Mouse (Mus musculus) hindbrain, postnatal 0 days (tissue): Measurements from ENCODE around the gene Pds5b. TPM values are rescaled to one million over a fixed set of nuclear protein-coding genes. Genes with fewer than 3 reads are reported as not detected.

Source experiments
- ATAC-seq: fragments of 200-750 bp; cut with Nextera tagmentation; 2 replicates; pipeline ENCODE4 v1.8.0; 2017; ENCODE audit warnings: mild to moderate bottlenecking, moderate TSS enrichment, moderate library complexity
- DNase-seq: peaks from one replicate; pipeline ENCODE4 v3.0.0-alpha.2; 2015; ENCODE audit warnings: low spot score
- H3K27ac ChIP-seq: fragments of 300-500 bp; sonication (generic); 2 replicates; pipeline ENCODE4 v1.5.1; 2014; ENCODE audit warnings: mild to moderate bottlenecking
- H3K27me3 ChIP-seq: fragments of 300-500 bp; sonication (generic); 2 replicates; pipeline ENCODE4 v1.6.1; 2014; ENCODE audit warnings: low read length, mixed read lengths; ENCODE audit not compliant: insufficient read depth
- H3K36me3 ChIP-seq: fragments of 300-500 bp; sonication (generic); 2 replicates; pipeline ENCODE4 v1.6.1; 2014; ENCODE audit warnings: low read length, mixed read lengths; ENCODE audit not compliant: insufficient read depth
- H3K4me1 ChIP-seq: fragments of 300-500 bp; sonication (generic); 2 replicates; pipeline ENCODE4 v1.6.1; 2014; ENCODE audit warnings: antibody characterized with exemption, low read length, mixed read lengths; ENCODE audit not compliant: insufficient read depth
- H3K4me2 ChIP-seq: fragments of 300-500 bp; sonication (generic); 2 replicates; pipeline ENCODE4 v1.6.1; 2014; ENCODE audit warnings: low read depth, mild to moderate bottlenecking, low read length, moderate library complexity, mixed read lengths
- H3K4me3 ChIP-seq: fragments of 300-500 bp; sonication (generic); 2 replicates; pipeline ENCODE4 v1.5.1; 2014; ENCODE audit warnings: low read length
- H3K9ac ChIP-seq: fragments of 300-500 bp; sonication (generic); replicated peaks from 2 replicates; pipeline ENCODE4 v1.6.1; 2014; ENCODE audit warnings: mild to moderate bottlenecking, low read length, moderate library complexity, mixed read lengths
- H3K9me3 ChIP-seq: fragments of 300-500 bp; sonication (generic); 2 replicates; pipeline ENCODE4 v1.6.1; 2016; ENCODE audit warnings: low read length, mixed read lengths
- CTCF ChIP-seq: IDR thresholded peaks from 2 replicates; pipeline ENCODE4 v1.5.1; 2016; ENCODE audit warnings: antibody characterized with exemption, control low read depth, low read depth
- WGBS: fragments of 180-500 bp; shearing (Covaris S2); extraction: QIAGEN DNeasy Blood & Tissue Kit; methylation state at CpG from one replicate; pipeline ENCODE4 v1.1.7; 2014; 5-methylcytosine and 5-hydroxymethylcytosine counted together
- polyA plus RNA-seq: library from polyadenylated mRNA; unstranded; fragments of >200 nt; fragmentation: Nextera tagmentation; extraction: Ambion mirVana; gene quantifications from 2 replicates; pipeline ENCODE4 v1.2.1, GENCODE M21; 2015
- total RNA-seq: library from RNA; depleted of rRNA; stranded (reverse); fragments of >200 nt; gene quantifications from 2 replicates; pipeline ENCODE4 v1.2.3, GENCODE M21; 2014

The Pds5b gene
- total and polyA plus RNA-seq, 2 experiments from 2014 or later: 19.4 to 38.5 TPM

- H3K27ac ChIP-seq: no peak overlapping the region
- H3K36me3 ChIP-seq: no peaks in the 10 kb centered on the region; the same call in 1 of the 2 replicates
- H3K4me3 ChIP-seq: no peak overlapping the region
- WGBS: 83% methylated on average over 7 of the region's 7 CpGs
- H3K9ac ChIP-seq: no peak overlapping the region
- no peaks in the 10 kb centered on the region for H3K27me3 ChIP-seq
- no peak overlapping the region for H3K4me2 ChIP-seq
- ATAC-seq (no peak), DNase-seq (no peak)
- no peaks in the 10 kb centered on the region for H3K4me1 ChIP-seq
- H3K9me3 ChIP-seq: no peaks in the 10 kb centered on the region
- no peak for TF ChIP-seq CTCF
Observed at GRCm38 (mm10) chr5:150739311-150739710, 65.8 kb downstream of the Pds5b start.

GRCm38 (mm10) chr5:150740597-150740996 lies 67.1 kb downstream of the Pds5b start:
- Histone ChIP-seq H3K9me3 (no peaks in the 10 kb centered on the region), H3K27me3 (no peaks in the 10 kb centered on the region), H3K4me3 (no peak overlapping the region), H3K4me1 (no peaks in the 10 kb centered on the region), H3K9ac (no peak overlapping the region), H3K27ac (no peak overlapping the region), H3K4me2 (no peak overlapping the region), H3K36me3 (peaks cover under 1% of the 10 kb centered on the region; the same call in 1 of the 2 replicates)
- TF ChIP-seq CTCF: no peak
- no peak for DNase-seq
- ATAC-seq: no peak
- 44% methylated on average over 1 of the region's 2 CpGs for WGBS

GRCm38 (mm10) chr5:150756623-150757022 lies 83.1 kb downstream of the Pds5b start:
- Histone ChIP-seq H3K27ac (no peak overlapping the region), H3K4me2 (no peak overlapping the region), H3K9ac (no peak overlapping the region), H3K9me3 (no peaks in the 10 kb centered on the region), H3K4me1 (no peaks in the 10 kb centered on the region), H3K36me3 (peaks cover 7% of the 10 kb centered on the region; the same call in 1 of the 2 replicates), H3K4me3 (no peak overlapping the region), H3K27me3 (no peaks in the 10 kb centered on the region)
- no peak for ATAC-seq
- WGBS: 94% methylated on average over 5 of the region's 5 CpGs
- DNase-seq: no peak
- TF ChIP-seq CTCF: no peak

DNA sequence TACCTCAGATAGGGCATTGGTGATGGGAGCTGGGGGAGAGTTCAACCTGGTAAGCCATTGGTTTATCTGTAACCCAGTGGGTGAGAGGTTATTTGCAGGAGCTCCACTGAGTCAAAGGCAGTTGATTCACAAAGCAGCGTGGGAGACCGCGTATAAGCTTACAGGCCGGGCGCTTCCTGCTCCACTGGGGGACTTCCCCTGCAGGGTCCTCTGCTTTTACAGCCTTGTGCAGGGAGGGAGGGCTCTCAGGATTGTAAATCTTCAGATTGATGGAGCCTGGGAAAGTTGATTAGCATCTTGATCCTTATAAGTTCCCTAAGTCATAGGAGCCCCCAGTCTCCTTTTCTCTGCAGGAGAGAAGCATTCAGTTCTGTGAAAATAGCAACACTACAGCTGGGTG lies 98.9 kb downstream of the Pds5b start:
- Histone ChIP-seq H3K9ac (no peak overlapping the region), H3K27ac (no peak overlapping the region), H3K4me3 (no peak overlapping the region), H3K36me3 (peaks cover 4% of the 10 kb centered on the region; the same call in 1 of the 2 replicates), H3K9me3 (no peaks in the 10 kb centered on the region), H3K4me1 (no peaks in the 10 kb centered on the region), H3K4me2 (no peak overlapping the region), H3K27me3 (no peaks in the 10 kb centered on the region)
- no peak for ATAC-seq
- no peak for DNase-seq
- WGBS: 42% methylated on average over 5 of the region's 5 CpGs
- no peak for TF ChIP-seq CTCF

DNA sequence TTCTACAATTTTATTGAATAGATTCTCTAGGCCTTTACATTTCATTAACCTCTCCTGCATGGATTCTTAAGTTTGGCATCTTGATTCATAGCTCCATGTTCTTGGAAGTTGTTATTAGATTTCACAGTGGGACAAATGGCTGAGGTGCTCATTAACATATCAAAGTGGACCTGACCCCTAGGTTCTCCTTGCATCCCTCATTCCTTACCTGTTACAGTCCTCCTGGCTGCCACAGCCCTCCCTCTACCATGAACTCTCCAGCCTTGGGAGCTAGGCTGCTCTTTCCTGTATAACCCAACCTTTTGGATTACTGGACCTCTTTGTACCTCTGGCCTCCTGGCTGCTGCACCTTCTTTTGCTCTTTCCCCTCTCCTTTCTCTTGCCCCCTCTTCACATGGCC lies 99.5 kb downstream of the Pds5b start:
- H3K27ac ChIP-seq: no peak overlapping the region
- no peaks in the 10 kb centered on the region for H3K9me3 ChIP-seq
- no peak overlapping the region for H3K4me3 ChIP-seq
- no peak overlapping the region for H3K9ac ChIP-seq
- H3K27me3 ChIP-seq: no peaks in the 10 kb centered on the region
- no peaks in the 10 kb centered on the region for H3K4me1 ChIP-seq
- peaks cover 6% of the 10 kb centered on the region for H3K36me3 ChIP-seq
- no peak overlapping the region for H3K4me2 ChIP-seq
- ATAC-seq (no peak), DNase-seq (no peak)
- TF ChIP-seq CTCF: no peak

- ATAC-seq (no peak), DNase-seq (no peak)
- WGBS: 88% methylated on average over 4 of the region's 4 CpGs
- H3K27me3 ChIP-seq: no peaks in the 10 kb centered on the region
- H3K4me3 ChIP-seq: no peak overlapping the region
- H3K4me2 ChIP-seq: no peak overlapping the region
- H3K4me1 ChIP-seq: no peaks in the 10 kb centered on the region
- no peaks in the 10 kb centered on the region for H3K9me3 ChIP-seq
- TF ChIP-seq CTCF: no peak
- no peak overlapping the region for H3K27ac ChIP-seq
- peaks cover 33% of the 10 kb centered on the region for H3K36me3 ChIP-seq
- no peak overlapping the region for H3K9ac ChIP-seq
Observed at GRCm38 (mm10) chr5:150788261-150788660, 114.7 kb downstream of the Pds5b start.

DNA sequence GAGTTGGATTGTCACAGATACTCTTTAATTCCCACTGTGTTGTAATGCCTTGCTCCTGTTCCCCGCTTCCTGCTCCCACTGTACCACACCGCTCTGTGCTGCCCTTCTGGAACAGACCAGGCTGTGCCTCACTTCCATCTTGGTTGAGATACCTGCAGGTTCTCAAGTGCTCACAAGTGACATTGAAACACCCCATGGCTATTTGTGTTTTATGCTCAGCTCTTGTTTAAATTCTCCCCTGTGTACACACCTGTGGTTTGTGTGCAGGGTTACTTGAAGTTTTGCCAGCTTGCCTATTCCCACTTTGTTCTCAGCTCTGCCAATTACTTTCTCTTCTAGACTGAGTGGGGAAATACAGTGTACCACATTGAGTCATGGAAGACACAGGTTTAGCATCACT lies 115.5 kb downstream of the Pds5b start:
- peaks cover 29% of the 10 kb centered on the region for H3K36me3 ChIP-seq
- ATAC-seq: no peak
- WGBS: 100% methylated on average over 2 of the region's 2 CpGs

More for the DNA sequence above, 115.5 kb downstream of the Pds5b start:
- no peak overlapping the region for H3K27ac ChIP-seq
- no peak for DNase-seq
- H3K4me1 ChIP-seq: no peaks in the 10 kb centered on the region
- no peaks in the 10 kb centered on the region for H3K27me3 ChIP-seq
- no peaks in the 10 kb centered on the region for H3K9me3 ChIP-seq
- H3K4me2 ChIP-seq: no peak overlapping the region
- no peak overlapping the region for H3K4me3 ChIP-seq
- no peak overlapping the region for H3K9ac ChIP-seq
- TF ChIP-seq CTCF: no peak
